Mouse (Mus musculus) CH12F3 (cell line): ENCODE data around the gene Atxn7.
"Not testable (repeated sequence)": the region's sequence is repeated elsewhere in the genome, so short reads cannot be mapped to it uniquely, and the experiment has no call there.

Experiments used
- in situ Hi-C: fragments of 300-500 bp; cut with MboI; formaldehyde crosslinking; loops from 2 replicates; pipeline ENCODE4 v1.14.3; 2020; ENCODE audit warnings: low sequenced_read_pairs

The Atxn7 gene

GRCm38 (mm10) chr14:13961401-13962112 is at the start of gene Atxn7, which contains the start of gene Thoc7:
TSS of gene Atxn7 (plus strand) at chr14:13961440.
TSS of gene Thoc7 (minus strand) at chr14:13961852.
- in situ Hi-C loops = no loop called here

- in situ Hi-C loops = loop anchor here (25.0 kb wide), 1 partner anchor 552 kb away; no protein-coding TSS in a partner anchor
Measured at GRCm38 (mm10) chr14:13914387-13915082, 46.7 kb upstream of the Atxn7 start, which contains the start of gene Gm281. TSS of gene Gm281 (minus strand) at chr14:13914478.

GRCm38 (mm10) chr14:13915207-13915606 is 46.0 kb upstream of the Atxn7 start:
- in situ Hi-C loops = loop anchor here (25.0 kb wide), 1 partner anchor 553 kb away; no protein-coding TSS in a partner anchor

GRCm38 (mm10) chr14:13917208-13917607 is 44.0 kb upstream of the Atxn7 start:
- in situ Hi-C loops = loop anchor here (25.0 kb wide), 1 partner anchor 555 kb away; no protein-coding TSS in a partner anchor

DNA sequence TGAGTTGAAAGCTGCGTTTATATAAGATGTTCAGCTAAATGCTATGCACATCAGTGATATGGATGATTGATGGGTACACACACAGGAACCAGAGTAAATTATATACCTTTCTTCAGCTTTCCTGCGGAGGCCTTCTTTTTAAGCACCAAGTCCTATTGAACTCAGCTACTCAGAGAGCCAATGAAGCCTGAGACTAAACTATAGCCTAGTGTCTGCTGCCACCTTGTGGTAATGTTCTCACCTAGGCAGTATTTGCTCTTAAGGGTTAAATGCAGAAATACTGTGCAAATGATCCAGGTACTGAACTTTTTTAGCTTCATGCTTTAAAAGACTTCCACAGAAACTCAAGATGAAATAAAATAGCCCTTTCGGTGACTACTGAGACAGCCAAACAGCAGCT is 43.6 kb upstream of the Atxn7 start:
- in situ Hi-C loops = loop anchor here (25.0 kb wide), 1 partner anchor 555 kb away; no protein-coding TSS in a partner anchor

- in situ Hi-C loops = no loop called here
Measured at GRCm38 (mm10) chr14:13933290-13934051, 27.8 kb upstream of the Atxn7 start.

DNA sequence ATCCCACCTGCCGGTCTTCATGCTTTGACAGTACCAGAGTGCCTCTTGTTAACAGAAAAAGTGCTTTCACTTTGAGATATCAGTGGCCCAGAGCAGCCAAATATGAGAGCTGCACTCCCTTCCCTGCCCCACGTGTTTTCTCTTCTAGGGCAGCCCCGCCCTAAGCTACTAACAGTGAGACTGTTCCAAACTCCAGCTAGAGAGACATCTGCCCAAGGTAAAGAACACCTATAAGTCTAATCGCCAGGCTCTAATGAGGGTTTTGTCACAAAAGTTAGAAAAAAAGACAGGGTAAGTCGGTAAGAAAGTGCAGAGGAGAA is 27.2 kb upstream of the Atxn7 start:
- in situ Hi-C loops = no loop called here

GRCm38 (mm10) chr14:13944686-13945085 is 16.6 kb upstream of the Atxn7 start:
- in situ Hi-C loops = no loop called here

DNA sequence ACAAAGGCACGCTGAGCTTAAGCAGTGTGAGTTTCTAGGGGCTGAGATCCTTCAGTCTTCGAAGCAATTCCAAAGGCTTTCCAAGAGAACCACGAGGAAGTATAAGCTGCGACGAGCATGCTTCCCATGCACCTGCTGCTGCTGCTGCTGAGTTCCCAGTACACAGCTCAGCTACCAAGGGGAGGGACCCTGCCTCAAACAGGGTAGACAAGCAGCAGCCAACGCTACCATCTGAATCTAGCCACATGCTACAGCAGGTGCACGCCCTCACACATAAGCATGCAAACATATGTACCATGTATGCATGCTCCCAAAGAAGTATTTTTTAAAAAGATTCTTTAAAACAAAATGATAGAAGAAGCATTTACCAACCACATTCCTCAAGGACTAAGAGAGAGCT is 12.9 kb upstream of the Atxn7 start:
- in situ Hi-C loops = no loop called here

DNA sequence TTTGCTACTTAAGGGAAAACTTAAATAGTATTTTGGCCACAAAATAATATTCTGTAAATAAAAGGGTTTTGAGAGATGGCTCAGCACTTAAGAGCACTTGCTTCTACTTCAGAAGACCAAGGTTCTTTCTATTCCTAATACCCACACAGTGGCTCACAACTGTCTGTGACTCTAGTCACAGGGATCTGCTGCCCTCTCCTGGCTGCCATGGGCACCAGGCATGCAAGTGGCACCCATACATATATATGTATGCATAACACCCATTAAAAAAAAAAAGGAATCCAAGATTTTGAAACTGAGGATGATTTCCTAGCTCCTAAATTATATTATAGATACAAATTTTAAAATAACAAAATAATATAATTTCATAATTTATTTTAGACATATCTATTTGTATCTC is 10.8 kb upstream of the Atxn7 start:
- in situ Hi-C loops = no loop called here

DNA sequence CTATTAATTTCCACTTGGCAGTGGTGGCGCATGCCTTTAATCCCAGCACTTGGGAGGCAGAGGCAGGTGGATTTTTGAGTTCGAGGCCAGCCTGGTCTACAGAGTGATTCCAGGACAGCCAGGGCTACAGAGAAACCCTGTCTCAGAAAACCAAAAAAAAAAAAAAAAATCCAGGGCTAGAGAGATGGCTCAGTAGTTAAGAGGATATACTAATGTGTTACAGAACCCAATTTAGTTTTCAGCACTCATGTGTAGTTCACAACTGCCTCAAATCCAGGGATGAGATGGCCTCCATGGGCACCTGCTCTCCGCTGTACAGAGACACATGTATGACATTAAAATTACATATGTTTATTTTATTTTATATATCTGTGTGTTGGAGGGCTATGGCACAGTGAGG is 9.1 kb upstream of the Atxn7 start:
- in situ Hi-C loops = not testable (repeated sequence)

DNA sequence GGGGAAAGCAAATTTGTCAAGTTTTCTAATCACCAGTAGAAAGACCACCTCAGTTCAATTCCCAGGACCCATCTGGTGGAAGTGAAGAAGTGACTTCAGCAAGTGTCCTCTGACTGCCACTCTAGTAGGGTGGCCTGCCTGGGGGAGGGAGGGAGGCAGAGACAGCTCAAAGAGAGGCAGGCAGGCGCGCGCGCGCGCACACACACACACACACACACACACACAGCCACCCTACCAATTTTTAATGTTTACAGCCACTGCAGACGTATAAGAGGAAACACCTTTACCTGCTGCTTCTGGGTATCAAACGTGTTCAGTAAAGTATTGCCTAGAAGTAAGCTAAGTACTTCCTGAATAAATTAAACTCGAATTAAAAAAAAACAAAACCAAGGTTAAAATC is 1.2 kb upstream of the Atxn7 start:
- in situ Hi-C loops = no loop called here

DNA sequence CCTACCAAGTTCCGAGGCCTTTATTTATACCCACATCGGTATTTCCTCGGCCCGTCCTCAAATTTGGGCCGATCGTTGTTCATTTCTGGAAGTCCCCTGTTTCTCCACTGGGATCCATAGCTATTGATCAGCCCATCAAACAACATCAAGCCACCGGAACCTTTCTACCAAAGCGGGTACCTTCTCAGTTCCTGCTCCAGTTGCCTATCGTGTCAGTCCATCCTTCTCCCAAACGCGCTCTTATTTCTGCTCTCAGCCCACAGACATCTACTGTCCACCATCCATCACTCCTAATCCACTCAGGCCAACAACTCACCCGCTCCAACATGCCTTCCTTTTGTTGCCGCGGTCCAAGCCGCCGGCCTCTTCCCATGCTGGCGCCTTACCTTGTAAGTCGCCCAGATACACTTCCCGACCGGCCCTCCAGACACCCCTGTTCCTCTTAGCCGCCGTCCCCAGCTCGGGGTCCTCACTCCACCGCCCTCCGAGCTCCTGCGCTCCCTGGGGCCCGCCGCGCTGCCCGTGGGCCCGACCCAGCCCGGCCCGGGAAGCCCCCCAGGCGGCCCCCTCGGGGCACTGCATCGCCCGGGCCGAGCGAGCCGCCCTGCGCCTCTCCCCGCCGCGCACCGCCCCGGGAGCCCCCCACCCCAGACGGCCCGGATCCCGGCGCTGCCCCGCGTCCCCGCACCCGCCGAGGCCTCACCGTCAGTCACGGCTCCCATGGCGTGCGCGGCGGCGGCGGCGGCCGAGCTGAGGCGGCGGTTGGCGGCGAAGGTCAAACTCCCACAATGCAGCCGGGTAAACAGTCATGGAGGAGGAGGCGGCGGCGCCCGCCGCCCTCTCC is 536 bp upstream of the Atxn7 start:
- in situ Hi-C loops = no loop called here

- in situ Hi-C loops = no loop called here
Measured at GRCm38 (mm10) chr14:13962476-13962875, 1.2 kb downstream of the Atxn7 start.

GRCm38 (mm10) chr14:13963527-13963926 is 2.3 kb downstream of the Atxn7 start:
- in situ Hi-C loops = no loop called here

GRCm38 (mm10) chr14:13967607-13968006 is 6.4 kb downstream of the Atxn7 start:
- in situ Hi-C loops = no loop called here

- in situ Hi-C loops = no loop called here
Measured at GRCm38 (mm10) chr14:13968476-13968875, 7.2 kb downstream of the Atxn7 start.

- in situ Hi-C loops = no loop called here
Measured at GRCm38 (mm10) chr14:13970513-13970912, 9.3 kb downstream of the Atxn7 start.

DNA sequence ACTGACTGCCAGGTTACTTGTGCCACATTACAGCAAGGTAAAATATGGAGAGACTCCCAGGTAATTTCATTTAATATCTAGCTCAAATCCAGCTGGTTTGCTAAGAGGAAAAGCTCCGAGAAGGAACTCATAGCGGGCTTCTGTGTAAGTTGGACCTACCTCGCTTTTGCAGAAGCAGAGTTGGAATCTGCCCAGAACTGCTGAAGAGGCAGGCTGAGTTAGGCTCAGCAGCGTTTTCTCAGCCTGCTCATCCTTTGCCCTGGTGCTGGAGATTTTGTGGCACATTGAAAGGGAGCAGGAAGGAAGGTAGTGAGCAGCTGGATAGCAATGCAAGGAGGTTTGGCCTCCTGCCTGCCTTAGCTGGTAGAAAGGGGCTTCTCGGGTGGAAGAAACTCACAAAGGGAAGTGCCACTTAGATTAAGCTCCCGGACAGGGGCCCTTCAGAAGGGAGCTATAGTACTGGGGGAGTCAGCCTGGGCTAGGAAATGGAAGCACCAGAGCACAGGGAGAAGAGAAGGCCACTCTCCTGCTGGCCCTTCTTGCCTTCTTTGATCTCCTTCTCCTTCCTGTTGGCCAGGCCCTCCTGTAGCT is 10.5 kb downstream of the Atxn7 start:
- in situ Hi-C loops = no loop called here

DNA sequence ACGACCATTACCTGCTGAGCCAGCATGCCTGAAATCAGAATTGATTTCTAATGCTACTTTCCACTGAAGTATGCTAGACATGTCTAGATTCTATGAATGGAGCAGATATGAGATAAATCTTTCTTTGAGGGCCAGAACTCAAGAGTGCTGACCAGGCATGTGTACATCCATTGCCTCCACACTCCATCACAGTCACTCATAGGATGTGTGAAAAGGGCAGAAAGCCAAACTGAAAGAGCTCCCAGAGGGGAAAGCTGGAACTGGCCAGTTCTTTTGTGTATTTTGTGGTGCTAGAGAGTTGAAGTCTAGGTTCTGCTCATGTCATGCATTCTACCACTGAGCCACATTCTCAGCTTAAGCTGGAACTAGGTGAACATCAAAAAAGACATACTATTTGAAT is 16.3 kb downstream of the Atxn7 start:
- in situ Hi-C loops = no loop called here
